Mouse (Mus musculus) heart, adult 2 months (tissue): Measurements from ENCODE around the gene Ephb1.

ENCODE experiments used
- CTCF ChIP-seq: fragments of 200-600 bp; IDR thresholded peaks from 2 replicates; pipeline ENCODE4 v1.8.1; 2022; ENCODE audit warnings: antibody characterized with exemption, mild to moderate bottlenecking, moderate library complexity
- EP300 ChIP-seq: fragments of 200-500 bp; IDR thresholded peaks from 2 replicates; pipeline ENCODE4 v1.6.1; 2011; ENCODE audit warnings: low read depth, low read length, control low read depth; ENCODE audit not compliant: insufficient read depth
- POLR2A ChIP-seq: fragments of 200-500 bp; IDR thresholded peaks from 2 replicates; pipeline ENCODE4 v1.6.1; 2011; ENCODE audit warnings: mild to moderate bottlenecking, low read depth, low read length, control low read depth; ENCODE audit not compliant: insufficient read depth

- TF ChIP-seq CTCF (no peak), POLR2A (no peak), EP300 (no peak)
These were observed 149.0 kb downstream of the Ephb1 start for GRCm38 (mm10) chr9:102205518-102205917.
